Mouse (Mus musculus) myocyte (in vitro differentiated cells): ENCODE data around the gene Ppme1. TPM values are rescaled to one million over a fixed set of nuclear protein-coding genes. Genes with fewer than 3 reads are reported as not detected.

Experiments
- H3K27me3 ChIP-seq: one replicate; pipeline ENCODE4 v1.6.1; 2011; ENCODE audit not compliant: control insufficient read depth, insufficient read depth, insufficient read length
- H3K36me3 ChIP-seq: one replicate; pipeline ENCODE4 v1.6.1; 2011; ENCODE audit not compliant: control insufficient read depth, insufficient read depth
- H3K4me2 ChIP-seq: one replicate; pipeline ENCODE4 v1.6.1; 2011; ENCODE audit warnings: low read depth, control low read depth
- H3K4me3 ChIP-seq: one replicate; pipeline ENCODE4 v1.5.1; 2011; ENCODE audit warnings: mild to moderate bottlenecking, control low read depth, moderate library complexity
- H3K79me2 ChIP-seq: one replicate; pipeline ENCODE4 v1.6.1; 2011; ENCODE audit not compliant: control insufficient read depth, insufficient read depth
- H3ac ChIP-seq: one replicate; pipeline ENCODE4 v1.6.1; 2011; ENCODE audit not compliant: control insufficient read depth, insufficient read length
- CEBPB ChIP-seq: IDR thresholded peaks from 2 replicates; pipeline ENCODE4 v1.6.1; 2011; ENCODE audit warnings: mild to moderate bottlenecking, moderate library complexity; ENCODE audit not compliant: poor library complexity, insufficient read depth, severe bottlenecking
- E2F4 ChIP-seq: IDR thresholded peaks from one replicate; pipeline ENCODE4 v1.6.1; 2011; ENCODE audit warnings: mild to moderate bottlenecking, control low read depth, moderate library complexity; ENCODE audit not compliant: insufficient read depth
- MAX ChIP-seq: IDR thresholded peaks from one replicate; pipeline ENCODE4 v1.6.1; 2011; ENCODE audit warnings: low read depth, mild to moderate bottlenecking, control low read depth
- MYOD1 ChIP-seq, 3 experiments: IDR thresholded peaks; one replicate each; pipeline ENCODE4 v1.6.1; 2011; ENCODE audit warnings: control low read depth in 2 of 3, low read depth in 2 of 3, mild to moderate bottlenecking in 2 of 3, moderate library complexity in 1 of 3; ENCODE audit not compliant: insufficient read length in 2 of 3, control insufficient read depth in 1 of 3
- MYOG ChIP-seq, 3 experiments: IDR thresholded peaks; one replicate each; pipeline ENCODE4 v1.6.1; 2011; ENCODE audit warnings: control low read depth in 2 of 3, low read depth in 2 of 3, mild to moderate bottlenecking in 2 of 3; ENCODE audit not compliant: insufficient read length in 2 of 3, control insufficient read depth in 1 of 3, insufficient read depth in 1 of 3
- POLR2A ChIP-seq: IDR thresholded peaks from one replicate; pipeline ENCODE4 v1.6.1; 2011; ENCODE audit warnings: low read depth, mild to moderate bottlenecking, control low read depth, moderate library complexity; ENCODE audit not compliant: insufficient read length
- POLR2AphosphoS2 ChIP-seq: IDR thresholded peaks from one replicate; pipeline ENCODE4 v1.6.1; 2011; ENCODE audit warnings: low read depth, control low read depth; ENCODE audit not compliant: insufficient read length
- REST ChIP-seq: IDR thresholded peaks from one replicate; pipeline ENCODE4 v1.6.1; 2011; ENCODE audit warnings: mild to moderate bottlenecking, control low read depth, moderate library complexity; ENCODE audit not compliant: insufficient read depth, insufficient read length
- SRF ChIP-seq: IDR thresholded peaks from one replicate; pipeline ENCODE4 v1.6.1; 2011; ENCODE audit warnings: low read depth; ENCODE audit not compliant: control insufficient read depth, insufficient read length
- TCF12 ChIP-seq: IDR thresholded peaks from one replicate; pipeline ENCODE4 v1.6.1; 2011; ENCODE audit warnings: mild to moderate bottlenecking, control low read depth; ENCODE audit not compliant: poor library complexity, insufficient read depth, severe bottlenecking
- TCF3 ChIP-seq: IDR thresholded peaks from one replicate; pipeline ENCODE4 v1.6.1; 2011; ENCODE audit warnings: low read depth, control low read depth; ENCODE audit not compliant: insufficient read length
- USF1 ChIP-seq: IDR thresholded peaks from one replicate; pipeline ENCODE4 v1.6.1; 2011; ENCODE audit warnings: low read depth, mild to moderate bottlenecking, control low read depth, moderate library complexity
- polyA plus RNA-seq: library from polyadenylated mRNA; unstranded; fragments of >200 nt; fragmentation: generic; extraction: Trizol; gene quantifications from one replicate; pipeline ENCODE4 v1.2.1, GENCODE M21; 2012; ENCODE audit warnings: missing spikeins

Gene Ppme1
- 46.8 TPM for polyA plus RNA-seq

GRCm38 (mm10) chr7:100371495-100372451 is at the start of gene Ppme1, which contains the start of gene C2cd3:
Ppme1 (minus strand) TSS chr7:100372307.
C2cd3 (plus strand) TSS chr7:100372233.
- peak within 1 kb of the TSS; percentile 8 for H3ac ChIP-seq
- peaks cover 4% of the 10 kb centered on the region for H3K36me3 ChIP-seq
- peak within 1 kb of the TSS; percentile 75 for H3K4me2 ChIP-seq
- H3K27me3 ChIP-seq: no peaks in the 10 kb centered on the region
- no peak for TF ChIP-seq MAX
- TF ChIP-seq TCF12: no peak
- no peak for TF ChIP-seq MYOD1 (IDR thresholded peaks at IDR 0.05; ENCODE audit: control insufficient read depth in 1 of 3, insufficient read length in 2 of 3, low read depth in 2 of 3)
- no peak for TF ChIP-seq E2F4
- peak; percentile 100 for TF ChIP-seq POLR2A
- no peak for TF ChIP-seq TCF3
- no peak for TF ChIP-seq CEBPB
- peak in 1 of 3 experiments; percentile 1 for TF ChIP-seq MYOG (IDR thresholded peaks at IDR 0.05; ENCODE audit: control insufficient read depth in 1 of 3, insufficient read depth in 1 of 3, insufficient read length in 2 of 3, low read depth in 2 of 3)
- TF ChIP-seq POLR2AphosphoS2: peak; percentile 98
- peak; percentile 67 for TF ChIP-seq REST
- TF ChIP-seq USF1: no peak
- TF ChIP-seq SRF: peak; percentile 57
- H3K4me3 ChIP-seq: peak within 1 kb of the TSS; percentile 68
- H3K79me2 ChIP-seq: peaks cover 38% of the 10 kb centered on the region

- no peak for TF ChIP-seq TCF12
- no peak for TF ChIP-seq CEBPB
- no peak for TF ChIP-seq E2F4
- TF ChIP-seq REST: no peak
- TF ChIP-seq MYOG (IDR thresholded peaks at IDR 0.05; ENCODE audit: control insufficient read depth in 1 of 3, insufficient read depth in 1 of 3, insufficient read length in 2 of 3, low read depth in 2 of 3): peak in 2 of 3 experiments; percentile 45 to 71
- TF ChIP-seq POLR2AphosphoS2: no peak
- no peak for TF ChIP-seq USF1
- TF ChIP-seq SRF: no peak
- peak in 2 of 3 experiments; percentile 22 to 58 for TF ChIP-seq MYOD1 (IDR thresholded peaks at IDR 0.05; ENCODE audit: control insufficient read depth in 1 of 3, insufficient read length in 2 of 3, low read depth in 2 of 3)
- TF ChIP-seq POLR2A: no peak
- no peak for TF ChIP-seq TCF3
- no peak for TF ChIP-seq MAX
- Histone ChIP-seq H3K4me2 (no peak overlapping the region), H3K79me2 (no peaks in the 10 kb centered on the region), H3ac (no peak overlapping the region), H3K4me3 (no peak overlapping the region), H3K36me3 (peaks cover 8% of the 10 kb centered on the region), H3K27me3 (no peaks in the 10 kb centered on the region)
Measured at GRCm38 (mm10) chr7:100408684-100409083, 36.6 kb upstream of the Ppme1 start.

GRCm38 (mm10) chr7:100407677-100408076 is 35.6 kb upstream of the Ppme1 start:
- Histone ChIP-seq H3ac (no peak overlapping the region), H3K36me3 (peaks cover 8% of the 10 kb centered on the region), H3K4me3 (no peak overlapping the region), H3K79me2 (no peaks in the 10 kb centered on the region), H3K27me3 (no peaks in the 10 kb centered on the region), H3K4me2 (no peak overlapping the region)
- TF ChIP-seq E2F4 (no peak), POLR2A (no peak), MAX (no peak), SRF (no peak), USF1 (no peak), CEBPB (no peak), MYOD1 (IDR thresholded peaks at IDR 0.05; ENCODE audit: control insufficient read depth in 1 of 3, insufficient read length in 2 of 3, low read depth in 2 of 3) (no peak), TCF12 (no peak), MYOG (IDR thresholded peaks at IDR 0.05; ENCODE audit: control insufficient read depth in 1 of 3, insufficient read depth in 1 of 3, insufficient read length in 2 of 3, low read depth in 2 of 3) (no peak), TCF3 (no peak), REST (no peak), POLR2AphosphoS2 (no peak)

GRCm38 (mm10) chr7:100402715-100403114 is 30.6 kb upstream of the Ppme1 start:
- TF ChIP-seq SRF (no peak), REST (no peak), CEBPB (no peak), MYOD1 (IDR thresholded peaks at IDR 0.05; ENCODE audit: control insufficient read depth in 1 of 3, insufficient read length in 2 of 3, low read depth in 2 of 3) (no peak), POLR2AphosphoS2 (no peak), POLR2A (no peak), MAX (no peak), TCF12 (no peak), MYOG (IDR thresholded peaks at IDR 0.05; ENCODE audit: control insufficient read depth in 1 of 3, insufficient read depth in 1 of 3, insufficient read length in 2 of 3, low read depth in 2 of 3) (no peak), TCF3 (no peak), USF1 (no peak), E2F4 (no peak)
- Histone ChIP-seq H3ac (no peak overlapping the region), H3K4me2 (no peak overlapping the region), H3K4me3 (no peak overlapping the region), H3K27me3 (no peaks in the 10 kb centered on the region), H3K36me3 (no peaks in the 10 kb centered on the region), H3K79me2 (no peaks in the 10 kb centered on the region)
